Mouse (Mus musculus) thymus, adult 18-20 months (tissue): Measurements from ENCODE around the gene Tmtc2.

Experiments
- DNase-seq, 2 experiments: peaks; one replicate each; pipeline ENCODE4 v3.0.0; 2022; ENCODE audit warnings: mixed read lengths in 2 of 2

Tmtc2 gene

GRCm38 (mm10) chr10:105142201-105142600, 432.1 kb downstream of the Tmtc2 start:
- DNase-seq = no peak
